Mouse (Mus musculus) right cerebral cortex, postnatal 4 days (tissue): ENCODE measurements around the gene Slc35e1.

Experiments used
- DNase-seq: peaks from one replicate; pipeline ENCODE4 v3.0.0-alpha.2; 2022

The Slc35e1 gene

DNA sequence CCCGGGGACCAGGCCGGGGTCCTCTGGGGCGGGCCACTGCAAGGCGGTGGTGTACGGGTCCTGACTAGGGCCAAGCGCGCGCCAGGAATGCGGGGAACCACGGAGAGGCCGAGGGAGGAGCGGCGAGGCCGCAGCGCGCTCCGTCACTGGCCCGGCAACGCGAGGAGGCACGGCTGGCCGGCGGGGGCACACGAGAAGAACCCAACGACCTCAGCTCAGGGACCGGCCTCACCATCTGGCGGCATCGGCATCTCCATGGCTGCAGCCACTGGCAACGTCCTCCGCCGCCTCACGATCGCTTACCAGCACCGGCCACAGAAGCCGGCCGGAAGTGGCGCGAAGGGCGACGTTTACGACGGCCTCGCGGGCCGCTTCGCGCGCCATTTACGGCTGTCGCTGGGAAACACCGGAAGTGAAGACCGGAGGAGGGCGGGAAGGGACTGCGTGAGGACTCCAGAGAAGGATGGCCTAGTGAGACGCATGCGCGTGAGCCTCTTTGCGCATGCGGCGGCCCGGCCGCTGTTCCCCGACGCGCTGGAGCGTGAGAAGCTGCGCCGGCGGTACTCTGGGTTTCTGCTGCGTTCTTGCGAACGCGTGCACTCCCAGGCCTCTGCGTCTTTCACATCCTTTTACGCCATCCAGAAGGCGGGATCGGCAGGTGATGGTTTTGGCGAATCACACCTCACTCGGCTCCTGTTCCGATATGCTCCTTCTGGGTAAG is 17.4 kb downstream of the Slc35e1 start, which contains the start of gene Cherp:
Gene Cherp (minus strand): TSS at position 401 of the 721 bp plus-strand sequence.
- peak; percentile 93 for DNase-seq

- DNase-seq = no peak
Measured at GRCm38 (mm10) chr8:72470684-72471083, 21.7 kb downstream of the Slc35e1 start.

DNA sequence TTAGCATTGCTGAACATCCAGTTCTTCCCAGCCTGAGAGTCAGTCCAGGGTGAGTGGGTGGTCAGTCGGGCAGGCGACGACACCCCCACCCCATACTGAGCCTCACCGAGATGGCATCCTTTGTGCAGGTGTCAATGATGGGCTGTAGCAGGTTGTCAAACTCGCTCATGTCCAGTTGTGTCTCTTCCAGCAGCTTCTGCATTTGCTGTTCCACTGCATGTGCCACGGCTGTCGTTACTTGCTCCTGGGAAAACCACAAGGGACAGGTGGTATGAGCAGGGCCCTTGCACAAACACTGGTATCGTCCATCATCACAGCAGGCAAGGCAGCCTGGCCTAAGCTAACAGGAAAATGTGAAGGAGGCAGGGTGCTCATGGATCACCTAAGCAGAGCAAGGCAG is 22.4 kb downstream of the Slc35e1 start:
- no peak for DNase-seq

GRCm38 (mm10) chr8:72469243-72469642 is 23.2 kb downstream of the Slc35e1 start:
- no peak for DNase-seq

DNA sequence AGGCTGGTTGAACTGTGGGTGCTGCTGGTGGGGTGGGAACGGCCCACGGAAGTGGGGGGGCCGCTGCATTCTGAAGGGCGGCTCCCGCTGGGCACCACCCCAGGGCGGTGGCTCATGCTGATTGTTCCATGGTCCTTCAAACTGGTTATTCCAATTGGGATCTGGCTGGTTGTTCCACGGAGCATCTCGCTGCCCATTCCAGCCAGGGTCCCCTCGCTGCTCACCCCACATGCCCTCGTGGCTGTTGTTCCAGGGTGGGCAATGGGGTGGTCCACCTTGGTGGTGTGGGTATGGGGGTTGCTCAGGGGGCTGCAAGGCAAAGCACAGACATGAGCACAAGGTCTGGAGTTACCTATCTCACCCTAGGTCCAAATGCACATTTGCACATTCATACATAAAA is 28.2 kb downstream of the Slc35e1 start:
- no peak for DNase-seq

GRCm38 (mm10) chr8:72459881-72460533 is 32.4 kb downstream of the Slc35e1 start:
- no peak for DNase-seq

DNA sequence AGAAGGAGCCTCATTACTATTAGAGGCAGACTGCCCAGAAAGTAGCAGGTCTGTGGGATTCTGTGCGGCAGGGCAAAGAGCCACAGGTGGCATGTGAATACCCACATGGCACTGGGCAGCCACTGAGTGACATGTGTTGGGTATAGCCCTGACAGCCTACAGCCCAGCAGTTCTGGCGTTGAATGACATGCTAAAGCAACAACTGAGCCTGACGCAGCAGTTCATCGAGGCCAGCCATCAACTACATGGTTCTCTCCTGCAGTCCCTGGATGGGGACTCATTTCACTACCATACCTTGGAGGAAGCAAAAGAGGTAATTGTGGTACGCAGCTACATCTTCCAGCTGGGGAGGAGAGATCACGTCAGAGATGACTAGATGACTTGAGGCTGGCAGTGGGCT is 34.0 kb downstream of the Slc35e1 start:
- DNase-seq = no peak

GRCm38 (mm10) chr8:72457806-72458205 is 34.6 kb downstream of the Slc35e1 start:
- DNase-seq = no peak

DNA sequence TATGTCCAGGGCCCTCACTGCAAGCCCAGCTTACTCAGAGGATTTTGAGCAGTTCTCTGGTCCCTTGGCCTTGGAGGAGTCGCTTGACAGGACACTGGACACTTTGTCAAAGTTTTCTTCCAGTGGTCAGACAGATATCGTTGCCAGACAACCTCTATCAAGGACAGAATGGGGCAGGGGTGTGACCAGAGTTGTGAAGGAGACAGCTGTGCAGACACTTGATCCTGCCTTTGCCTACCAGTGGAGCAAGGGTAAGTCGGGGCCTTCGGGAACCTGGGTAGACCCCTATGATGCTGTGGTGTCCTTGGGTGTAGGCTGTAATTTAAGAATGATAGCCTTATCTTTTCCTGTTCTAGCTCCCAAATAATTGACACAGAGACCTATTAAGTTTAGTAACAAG is 37.1 kb downstream of the Slc35e1 start:
- DNase-seq = no peak

DNA sequence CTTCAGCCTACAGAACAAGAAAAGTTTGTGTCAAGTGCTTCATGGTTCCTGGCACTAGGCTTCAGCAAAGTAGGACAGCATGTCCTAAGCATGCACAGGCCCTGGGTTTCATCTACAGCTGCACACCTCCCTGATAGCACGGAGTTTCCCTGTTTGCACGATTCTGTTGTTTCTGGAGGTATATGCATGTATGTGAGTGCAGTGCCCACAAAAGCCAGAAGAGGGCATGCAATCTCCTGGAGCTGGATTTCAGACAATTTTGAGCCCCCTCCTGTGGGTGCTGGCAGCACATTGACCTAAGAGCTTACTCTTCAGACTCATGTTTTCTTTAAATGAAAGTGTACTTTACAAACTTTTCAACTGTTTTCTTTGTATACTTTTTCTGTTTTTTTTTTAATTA is 38.5 kb downstream of the Slc35e1 start:
- no peak for DNase-seq

DNA sequence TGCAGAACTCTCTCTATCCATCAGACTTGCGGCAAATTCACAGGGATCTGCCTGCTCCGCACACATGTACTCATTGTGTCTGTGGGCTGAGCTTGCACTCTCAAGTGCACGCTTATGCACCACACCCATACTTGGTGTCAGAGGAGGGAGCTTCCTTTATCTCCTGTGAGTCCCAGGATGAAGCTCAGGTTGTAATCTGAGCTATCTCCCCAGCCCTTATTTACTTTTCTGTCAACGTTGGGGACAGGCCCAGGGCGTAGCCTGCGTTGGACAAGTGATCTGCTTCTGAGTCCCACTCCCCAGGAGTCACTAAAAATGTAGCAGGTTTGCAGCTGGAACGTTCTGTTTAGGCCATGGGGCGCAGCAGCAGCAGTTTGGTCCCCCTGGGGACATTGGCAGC is 40.9 kb downstream of the Slc35e1 start:
- no peak for DNase-seq

DNA sequence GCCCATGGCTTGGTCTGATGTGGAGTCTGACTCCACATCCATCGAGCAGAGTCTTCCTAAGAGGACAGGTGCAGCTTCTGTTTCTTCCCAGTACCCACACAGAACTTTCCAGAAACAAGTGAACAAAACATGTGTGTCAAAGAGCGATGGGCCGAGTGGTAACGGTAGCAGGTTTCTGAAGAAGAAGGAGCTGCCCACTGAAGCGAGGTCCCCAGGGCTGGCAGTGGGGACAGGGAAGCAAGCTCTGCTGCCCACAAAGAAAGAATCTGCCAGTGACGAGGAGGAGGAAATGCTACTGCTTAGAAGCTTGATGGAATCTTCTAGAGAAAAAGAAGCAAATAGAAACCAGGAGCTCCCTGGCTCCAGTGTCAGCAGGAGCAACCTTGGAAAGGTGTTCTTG is 47.3 kb downstream of the Slc35e1 start:
- DNase-seq = no peak

DNA sequence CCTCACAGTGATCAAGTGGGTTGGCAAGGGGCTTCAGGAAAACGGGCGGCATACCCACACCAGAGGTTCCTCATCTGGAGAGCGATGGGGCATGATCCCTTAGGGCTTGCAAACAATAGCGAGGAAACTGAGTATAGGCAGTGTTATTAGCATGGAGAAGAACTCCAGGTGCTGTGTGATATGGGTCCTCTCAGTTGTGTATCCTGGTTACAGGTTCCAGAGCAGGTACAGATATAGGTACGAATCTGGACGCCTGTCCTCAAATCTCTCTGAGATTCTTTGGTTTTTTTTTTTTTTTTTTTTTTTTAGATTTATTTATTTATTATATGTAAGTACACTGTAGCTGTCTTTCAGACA is 48.4 kb downstream of the Slc35e1 start:
- no peak for DNase-seq

GRCm38 (mm10) chr8:72443338-72443993 is 48.9 kb downstream of the Slc35e1 start, which contains the start of the genes Calr3 and 1700030K09Rik:
Gene Calr3, minus strand, starts transcription at chr8:72443870.
Gene 1700030K09Rik, plus strand, starts transcription at chr8:72443880.
- DNase-seq = peak; percentile 96

- DNase-seq = no peak
Measured at GRCm38 (mm10) chr8:72438248-72439015, 54.0 kb downstream of the Slc35e1 start.

- peak; percentile 25 for DNase-seq
Measured at GRCm38 (mm10) chr8:72434952-72435351, 57.5 kb downstream of the Slc35e1 start.
